Mouse (Mus musculus): ENCODE results near the gene Pacrg.

DNA sequence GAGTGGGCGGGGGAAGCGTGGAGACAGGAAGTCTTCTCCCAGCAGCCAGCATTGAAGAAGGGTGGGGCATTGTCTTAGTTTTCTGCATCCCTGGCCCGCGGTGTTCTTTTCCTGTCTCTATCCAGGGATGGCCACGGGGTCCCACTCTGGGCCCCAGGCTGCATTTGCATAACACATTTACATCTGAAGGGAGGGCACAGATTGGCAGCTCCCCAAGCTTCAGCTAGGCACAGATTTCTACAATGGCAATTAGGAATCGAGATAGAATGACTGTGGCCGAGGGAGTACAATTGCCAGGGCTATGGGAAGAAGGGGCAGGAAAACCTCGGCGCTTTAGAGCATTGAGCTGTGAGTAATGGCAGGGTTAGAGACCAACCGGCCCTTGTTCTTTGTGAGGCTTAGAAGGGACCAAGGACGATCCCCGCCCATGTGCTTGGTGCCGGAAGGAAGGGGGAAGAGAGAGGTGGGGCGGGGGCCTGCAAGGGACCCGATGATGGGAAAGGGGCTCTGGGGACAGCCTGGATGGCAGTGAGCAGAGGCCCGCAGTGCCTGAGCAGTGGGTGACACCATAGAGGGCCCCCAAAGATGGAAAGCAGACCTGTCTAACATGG is 398.5 kb downstream of the Pacrg start:
- TF ChIP-seq CTCF (IDR thresholded peaks at IDR 0.05; ENCODE audit: extremely low read depth, insufficient read depth, low read length) (no peak), POLR2A (IDR thresholded peaks at IDR 0.05; ENCODE audit: extremely low read depth, insufficient read depth, low read length) (no peak)
